In genomic region chr1:78192746-78193464, GRCm38 (mm10) we compare ENCODE assay signal across 14 mouse cellular contexts. TPM values are rescaled to one million over a fixed set of nuclear protein-coding genes. Genes with fewer than 3 reads are reported as not detected.
DNase-seq lines count a peak whose midpoint lies in the region; ATAC-seq lines count a peak whose summit lies in the region.
"Had no signal": no experiment of that assay in that cellular context is flagged by ENCODE, and none has a peak within 500 bp of the region (broad histone marks: within the 10 kb centered on the region; RNA-seq: fewer than 3 reads in every experiment).

No protein-coding gene starts in this region.

- 1% methylated on average over 20 of the region's 20 CpGs for WGBS in heart, embryonic 10.5 days
- 6% methylated on average over 20 of the region's 20 CpGs for WGBS in embryonic facial prominence, embryonic 14.5 days
- 1% methylated on average over 20 of the region's 20 CpGs for WGBS in limb, embryonic 11.5 days
- WGBS in neural tube, embryonic 11.5 days: under 1% methylated on average over 20 of the region's 20 CpGs

- peak; percentile 72 for DNase-seq in heart, embryonic 10.5 days (ENCODE audit: low spot score)
- no peak for DNase-seq in heart, postnatal 25 days (ENCODE audit: low spot score)
- DNase-seq in embryonic facial prominence, embryonic 14.5 days (ENCODE audit: low spot score): no peak
- no peak for DNase-seq in limb, embryonic 11.5 days (ENCODE audit: low spot score)
- no peak for DNase-seq in neural tube, embryonic 11.5 days (ENCODE audit: low spot score)
- no peak for DNase-seq in lung, postnatal 36 days
- DNase-seq in gastrocnemius, postnatal 25 days: no peak
- no peak for DNase-seq in left cerebral cortex, adult 8-10 months (ENCODE audit: low spot score in 2 of 2)
- DNase-seq: kidney, postnatal 4 days; lung, adult 18-20 months had no signal

- peaks cover 98% of the 10 kb centered on the region for H3K27me3 ChIP-seq in heart, embryonic 10.5 days (ENCODE audit: insufficient read depth, poor library complexity, severe bottlenecking)
- peaks cover 79% of the 10 kb centered on the region for H3K27me3 ChIP-seq in embryonic facial prominence, embryonic 14.5 days (replicated peaks; ENCODE audit: control insufficient read depth, insufficient read depth, low read length)
- H3K27me3 ChIP-seq in limb, embryonic 11.5 days (ENCODE audit: control insufficient read depth, insufficient read depth, low read length): peaks cover 88% of the 10 kb centered on the region
- peaks cover 71% of the 10 kb centered on the region for H3K27me3 ChIP-seq in neural tube, embryonic 11.5 days (ENCODE audit: control insufficient read depth, insufficient read depth, low read length)

- H3K36me3 ChIP-seq in heart, embryonic 10.5 days: no peaks in the 10 kb centered on the region
- H3K36me3 ChIP-seq in embryonic facial prominence, embryonic 14.5 days (ENCODE audit: control insufficient read depth, insufficient read depth, low read length): peaks cover 8% of the 10 kb centered on the region; the same call in 1 of the 2 replicates
- H3K36me3 ChIP-seq in limb, embryonic 11.5 days (ENCODE audit: control insufficient read depth, insufficient read depth, low read length): no peaks in the 10 kb centered on the region
- no peaks in the 10 kb centered on the region for H3K36me3 ChIP-seq in neural tube, embryonic 11.5 days (ENCODE audit: control insufficient read depth, insufficient read depth, low read length)

- peak overlapping the region; percentile 82 for H3K4me2 ChIP-seq in embryonic facial prominence, embryonic 14.5 days (ENCODE audit: low read depth, low read length)
- peak overlapping the region; percentile 20; the same call in 1 of the 2 replicates for H3K4me2 ChIP-seq in limb, embryonic 11.5 days (ENCODE audit: low read depth, severe bottlenecking)
- peak overlapping the region; percentile 78 for H3K4me2 ChIP-seq in neural tube, embryonic 11.5 days (ENCODE audit: low read depth)
- H3K4me2 ChIP-seq: heart, embryonic 11.5 days had no signal

- peak overlapping the region; percentile 87 for H3K9ac ChIP-seq in embryonic facial prominence, embryonic 14.5 days (ENCODE audit: low read depth, low read length)
- H3K9ac ChIP-seq in limb, embryonic 11.5 days (ENCODE audit: low read length): no peak overlapping the region
- peak overlapping the region; percentile 91 for H3K9ac ChIP-seq in neural tube, embryonic 11.5 days (ENCODE audit: low read length)

- H3K9me3 ChIP-seq in heart, embryonic 10.5 days: no peaks in the 10 kb centered on the region
- no peaks in the 10 kb centered on the region for H3K9me3 ChIP-seq in embryonic facial prominence, embryonic 14.5 days (ENCODE audit: control insufficient read depth, low read length)
- H3K9me3 ChIP-seq in limb, embryonic 11.5 days (ENCODE audit: control insufficient read depth, low read length): no peaks in the 10 kb centered on the region
- no peaks in the 10 kb centered on the region for H3K9me3 ChIP-seq in neural tube, embryonic 11.5 days (ENCODE audit: control insufficient read depth, low read length)

- H3K4me3 ChIP-seq in heart, embryonic 10.5 days: no peak overlapping the region
- H3K4me3 ChIP-seq in embryonic facial prominence, embryonic 14.5 days (ENCODE audit: low read depth, low read length): peak overlapping the region; percentile 62
- H3K4me3 ChIP-seq in limb, embryonic 11.5 days (ENCODE audit: low read depth, low read length): 0 out of 2 replicates have a peak overlapping the region, but pooled peaks have one; percentile 5
- H3K4me3 ChIP-seq in neural tube, embryonic 11.5 days (ENCODE audit: low read depth, low read length): peak overlapping the region; percentile 69

- H3K4me1 ChIP-seq in heart, embryonic 10.5 days: peaks cover 24% of the 10 kb centered on the region
- no peaks in the 10 kb centered on the region for H3K4me1 ChIP-seq in embryonic facial prominence, embryonic 14.5 days (ENCODE audit: control insufficient read depth, insufficient read depth, low read length)
- peaks cover 14% of the 10 kb centered on the region for H3K4me1 ChIP-seq in limb, embryonic 11.5 days (ENCODE audit: control insufficient read depth, insufficient read depth, low read length)
- H3K4me1 ChIP-seq in neural tube, embryonic 11.5 days (ENCODE audit: control insufficient read depth, insufficient read depth, low read length): peaks cover 8% of the 10 kb centered on the region

- ATAC-seq in embryonic facial prominence, embryonic 14.5 days (ENCODE audit: low read depth): no peak
- no peak for ATAC-seq in limb, embryonic 11.5 days (ENCODE audit: insufficient number of reproducible peaks, low FRiP score, low TSS enrichment, low read depth)
- no peak for ATAC-seq in neural tube, embryonic 11.5 days (ENCODE audit: insufficient read depth, low FRiP score, low TSS enrichment)

- intact Hi-C loops in heart, postnatal 25 days (cut with DNase I): no loop called here

- H3K27ac ChIP-seq in heart, embryonic 10.5 days: no peak overlapping the region
- H3K27ac ChIP-seq in embryonic facial prominence, embryonic 14.5 days (replicated peaks; ENCODE audit: low read depth, low read length): peak overlapping the region; percentile 93
- no peak overlapping the region for H3K27ac ChIP-seq in limb, embryonic 11.5 days (replicated peaks; ENCODE audit: low read depth, low read length)
- peak overlapping the region; percentile 95 for H3K27ac ChIP-seq in neural tube, embryonic 11.5 days (ENCODE audit: low read depth, low read length)

RNA-seq across cellular contexts. Expression of gene Pax3, which starts 4.0 kb away (rescaled TPM):
- 0.28 and 1.9 TPM in 2 replicates for polyA plus RNA-seq in heart, embryonic 10.5 days (2016; fragmentation: Nextera tagmentation; extraction: Ambion mirVana)
- under 1 TPM in 1 of 2 experiments, not detected in 1; 0.06 TPM for total RNA-seq in heart, postnatal 25 days (2021)
- polyA plus RNA-seq in embryonic facial prominence, embryonic 14.5 days (2014; fragmentation: Nextera tagmentation; extraction: Ambion mirVana): 9.4 and 12.4 TPM in 2 replicates
- polyA plus RNA-seq in limb, embryonic 11.5 days (2014; fragmentation: Nextera tagmentation; extraction: Ambion mirVana): 5.0 and 5.6 TPM in 2 replicates
- polyA plus RNA-seq in neural tube, embryonic 11.5 days (2014; fragmentation: Nextera tagmentation; extraction: Ambion mirVana): 36.2 and 42.8 TPM in 2 replicates
- under 1 TPM in 1 of 2 experiments, not detected in 1; 0.08 TPM for total RNA-seq in gastrocnemius, postnatal 25 days (2021)
- total RNA-seq in left cerebral cortex, adult 8-10 months (2022): not detected
- total RNA-seq: adrenal gland, adult 18-20 months; left cerebral cortex, postnatal 25 days; megakaryocyte-erythroid progenitor cell, adult 5-6 weeks had no signal

Comparison
In these comparisons a context has a peak if more than half of its experiments do, and no peak if none do; other contexts are left out.
1. H3K27ac ChIP-seq: peak in embryonic facial prominence, embryonic 14.5 days (single experiment) and neural tube, embryonic 11.5 days (single experiment); none in heart, embryonic 10.5 days (single experiment) and limb, embryonic 11.5 days (single experiment).
2. H3K4me2 ChIP-seq: peak in every context shown above with its lines; median percentile 82 in embryonic facial prominence, embryonic 14.5 days; 78 in neural tube, embryonic 11.5 days; 20 in limb, embryonic 11.5 days.